Mouse (Mus musculus) liver, embryonic 16.5 days (tissue): ENCODE measurements around the gene Fgd3. TPM values are rescaled to one million over a fixed set of nuclear protein-coding genes. Genes with fewer than 3 reads are reported as not detected.

Experiments
- ATAC-seq: fragments of 200-750 bp; cut with Nextera tagmentation; 2 replicates; pipeline ENCODE4 v1.8.0; 2017; ENCODE audit warnings: low read depth, mild to moderate bottlenecking, moderate number of reproducible peaks, moderate library complexity
- H3K27ac ChIP-seq: fragments of 300-500 bp; sonication (generic); 2 replicates; pipeline ENCODE4 v1.5.1; 2014; ENCODE audit warnings: mild to moderate bottlenecking, low read length
- H3K27me3 ChIP-seq: fragments of 300-500 bp; sonication (generic); 2 replicates; pipeline ENCODE4 v1.6.1; 2014; ENCODE audit warnings: low read depth, low read length, mixed read lengths; ENCODE audit not compliant: control insufficient read depth, insufficient read depth
- H3K36me3 ChIP-seq: fragments of 300-500 bp; sonication (generic); 2 replicates; pipeline ENCODE4 v1.6.1; 2014; ENCODE audit warnings: mild to moderate bottlenecking; ENCODE audit not compliant: control insufficient read depth, insufficient read depth
- H3K4me1 ChIP-seq: fragments of 300-500 bp; sonication (generic); 2 replicates; pipeline ENCODE4 v1.6.1; 2014; ENCODE audit warnings: low read depth, low read length, mixed read lengths; ENCODE audit not compliant: control insufficient read depth
- H3K4me2 ChIP-seq: fragments of 300-500 bp; sonication (generic); 2 replicates; pipeline ENCODE4 v1.6.1; 2014; ENCODE audit warnings: low read depth, low read length, mixed read lengths
- H3K4me3 ChIP-seq: fragments of 300-500 bp; sonication (generic); 2 replicates; pipeline ENCODE4 v1.5.1; 2014; ENCODE audit warnings: low read depth, mild to moderate bottlenecking, low read length
- H3K9ac ChIP-seq: fragments of 300-500 bp; sonication (generic); 2 replicates; pipeline ENCODE4 v1.6.1; 2014; ENCODE audit warnings: low read depth, low read length
- H3K9me3 ChIP-seq: fragments of 300-500 bp; sonication (generic); replicated peaks from 2 replicates; pipeline ENCODE4 v1.6.1; 2016; ENCODE audit warnings: low read length; ENCODE audit not compliant: control insufficient read depth
- WGBS: fragments of 180-500 bp; shearing (Covaris S2); extraction: QIAGEN DNeasy Blood & Tissue Kit; methylation state at CpG from one replicate; pipeline ENCODE4 v1.1.7; 2014; ENCODE audit not compliant: insufficient replicate concordance; 5-methylcytosine and 5-hydroxymethylcytosine counted together
- polyA plus RNA-seq: library from polyadenylated mRNA; unstranded; fragments of >200 nt; fragmentation: Nextera tagmentation; extraction: Ambion mirVana; gene quantifications from 2 replicates; pipeline ENCODE4 v1.2.1, GENCODE M21; 2015

Gene Fgd3
- polyA plus RNA-seq, 1 experiment from 2014 or later: 0.70 TPM

GRCm38 (mm10) chr13:49344567-49344966 lies 24.5 kb upstream of the Fgd3 start:
- 0 out of 2 replicates have a peak, but pooled peaks have one; percentile 1 for ATAC-seq
- Histone ChIP-seq H3K4me3 (no peak overlapping the region), H3K36me3 (no peaks in the 10 kb centered on the region), H3K9me3 (no peaks in the 10 kb centered on the region), H3K27ac (no peak overlapping the region), H3K9ac (peak overlapping the region; percentile 28; the same call in 1 of the 2 replicates), H3K27me3 (no peaks in the 10 kb centered on the region), H3K4me2 (no peak overlapping the region), H3K4me1 (peaks cover 60% of the 10 kb centered on the region)
- WGBS: 44% methylated on average over 8 of the region's 8 CpGs

DNA sequence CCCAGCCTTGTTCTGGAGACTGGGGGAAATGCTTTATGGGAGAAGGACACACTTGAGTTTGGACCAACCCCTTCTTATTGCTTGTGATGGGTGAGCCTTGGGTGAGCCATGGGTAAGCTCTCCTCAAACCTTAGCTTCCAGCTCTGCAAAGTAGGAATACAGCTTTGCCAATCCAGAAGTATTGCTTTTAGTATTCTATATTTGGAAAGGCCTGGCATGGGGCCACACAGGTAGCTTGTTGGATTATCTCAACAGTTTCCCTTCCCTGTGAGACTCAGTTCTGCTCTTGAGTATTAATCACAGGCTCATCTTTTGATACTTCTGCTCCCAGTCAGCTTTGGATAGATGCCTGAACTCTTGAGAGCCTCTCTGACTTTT lies 22.6 kb upstream of the Fgd3 start:
- no peaks in the 10 kb centered on the region for H3K36me3 ChIP-seq
- H3K4me1 ChIP-seq: peaks cover 48% of the 10 kb centered on the region
- no peaks in the 10 kb centered on the region for H3K9me3 ChIP-seq
- H3K4me3 ChIP-seq: peak overlapping the region; percentile 78
- H3K27ac ChIP-seq: no peak overlapping the region
- no peak overlapping the region for H3K9ac ChIP-seq
- no peaks in the 10 kb centered on the region for H3K27me3 ChIP-seq
- H3K4me2 ChIP-seq: peak overlapping the region; percentile 73
- no peak for ATAC-seq

GRCm38 (mm10) chr13:49341831-49342722 lies 22.0 kb upstream of the Fgd3 start:
- no peaks in the 10 kb centered on the region for H3K9me3 ChIP-seq
- H3K27me3 ChIP-seq: no peaks in the 10 kb centered on the region
- no peaks in the 10 kb centered on the region for H3K36me3 ChIP-seq
- peaks cover 48% of the 10 kb centered on the region for H3K4me1 ChIP-seq
- H3K4me2 ChIP-seq: peak overlapping the region; percentile 73
- peak overlapping the region; percentile 85 for H3K9ac ChIP-seq
- H3K27ac ChIP-seq: peak overlapping the region; percentile 56; the same call in 1 of the 2 replicates
- H3K4me3 ChIP-seq: peak overlapping the region; percentile 78
- 10% methylated on average over 25 of the region's 25 CpGs for WGBS
- no peak; the same call in 1 of the 2 replicates for ATAC-seq

GRCm38 (mm10) chr13:49341012-49341830 lies 21.1 kb upstream of the Fgd3 start, which contains the start of gene Bicd2:
Gene Bicd2, plus strand, starts transcription at chr13:49341585.
- Histone ChIP-seq H3K4me3 (peak within 1 kb of the TSS; percentile 78), H3K9me3 (no peaks in the 10 kb centered on the region), H3K27ac (peak within 1 kb of the TSS; percentile 56), H3K9ac (peak within 1 kb of the TSS; percentile 85), H3K4me1 (peaks cover 48% of the 10 kb centered on the region), H3K27me3 (no peaks in the 10 kb centered on the region), H3K36me3 (no peaks in the 10 kb centered on the region), H3K4me2 (peak within 1 kb of the TSS; percentile 79)
- peak; percentile 99 for ATAC-seq
- under 1% methylated on average over 74 of the region's 74 CpGs for WGBS

- H3K36me3 ChIP-seq: no peaks in the 10 kb centered on the region
- no peak overlapping the region for H3K4me2 ChIP-seq
- no peak overlapping the region for H3K4me3 ChIP-seq
- no peak overlapping the region for H3K9ac ChIP-seq
- WGBS: 62% methylated on average over 7 of the region's 7 CpGs
- H3K27me3 ChIP-seq: no peaks in the 10 kb centered on the region
- H3K27ac ChIP-seq: no peak overlapping the region
- no peaks in the 10 kb centered on the region for H3K9me3 ChIP-seq
- no peak for ATAC-seq
- H3K4me1 ChIP-seq: peaks cover 26% of the 10 kb centered on the region
Observed at GRCm38 (mm10) chr13:49338893-49339546, 18.9 kb upstream of the Fgd3 start.

DNA sequence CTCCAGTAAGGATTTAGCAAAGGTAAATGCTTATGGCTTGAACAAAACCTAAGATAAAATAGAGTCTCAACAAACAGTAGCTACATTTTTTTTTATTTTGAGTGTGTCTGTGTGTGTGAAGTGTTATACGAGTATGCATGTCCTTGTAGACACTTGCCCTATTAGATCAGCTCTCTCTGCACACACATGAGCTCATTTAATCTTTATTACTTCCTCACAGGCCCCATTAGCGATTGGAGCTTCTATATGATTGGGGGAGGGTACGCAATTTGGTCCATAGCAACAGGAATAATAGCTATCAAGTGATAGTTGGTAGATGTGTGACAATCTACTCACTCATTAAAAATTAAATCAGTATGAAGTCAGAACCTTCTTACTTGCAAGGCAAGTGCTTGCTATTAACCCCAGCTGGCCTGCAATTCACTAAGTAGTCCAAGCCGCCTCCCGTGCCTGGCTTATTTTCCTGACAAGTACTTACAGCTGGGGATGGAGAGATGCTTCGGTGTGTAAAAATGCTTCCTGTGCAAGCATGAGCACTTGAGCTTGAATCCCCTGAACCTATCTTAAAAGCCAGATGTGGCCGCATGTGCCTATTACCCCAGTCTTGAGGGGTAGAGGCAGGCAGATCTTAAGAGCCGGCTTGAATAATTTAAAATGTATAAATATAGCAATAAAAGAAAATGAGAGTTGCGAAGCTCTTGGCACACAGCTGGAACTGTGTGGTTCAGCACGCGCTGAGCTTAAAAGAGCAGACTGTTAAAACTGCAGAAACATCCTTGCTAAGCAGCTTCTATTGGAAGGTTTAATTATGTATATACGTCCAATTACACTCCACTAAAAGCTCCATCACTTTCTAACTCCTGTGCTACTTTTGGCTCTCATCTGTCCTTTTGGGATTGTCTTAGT lies 15.2 kb upstream of the Fgd3 start:
- Histone ChIP-seq H3K36me3 (no peaks in the 10 kb centered on the region), H3K27me3 (no peaks in the 10 kb centered on the region), H3K9ac (no peak overlapping the region), H3K4me1 (peaks cover under 1% of the 10 kb centered on the region; the same call in 1 of the 2 replicates), H3K27ac (no peak overlapping the region), H3K9me3 (no peaks in the 10 kb centered on the region), H3K4me2 (no peak overlapping the region), H3K4me3 (no peak overlapping the region)
- no peak for ATAC-seq
- WGBS: 79% methylated on average over 12 of the region's 12 CpGs

GRCm38 (mm10) chr13:49333250-49333649 lies 13.1 kb upstream of the Fgd3 start:
- H3K4me3 ChIP-seq: no peak overlapping the region
- WGBS: 38% methylated on average over 2 of the region's 2 CpGs
- no peaks in the 10 kb centered on the region for H3K36me3 ChIP-seq
- peak; percentile 11; the same call in 1 of the 2 replicates for ATAC-seq
- H3K27me3 ChIP-seq: no peaks in the 10 kb centered on the region
- no peak overlapping the region for H3K4me2 ChIP-seq
- H3K9ac ChIP-seq: no peak overlapping the region
- H3K9me3 ChIP-seq: no peaks in the 10 kb centered on the region
- no peak overlapping the region for H3K27ac ChIP-seq
- H3K4me1 ChIP-seq: no peaks in the 10 kb centered on the region; the same call in 1 of the 2 replicates

GRCm38 (mm10) chr13:49328101-49328500 lies 8.0 kb upstream of the Fgd3 start:
- no peak for ATAC-seq
- WGBS: 66% methylated on average over 4 of the region's 4 CpGs
- H3K27me3 ChIP-seq: no peaks in the 10 kb centered on the region
- H3K9ac ChIP-seq: no peak overlapping the region
- no peaks in the 10 kb centered on the region for H3K4me1 ChIP-seq
- H3K36me3 ChIP-seq: no peaks in the 10 kb centered on the region
- H3K4me3 ChIP-seq: no peak overlapping the region
- H3K27ac ChIP-seq: no peak overlapping the region
- no peaks in the 10 kb centered on the region for H3K9me3 ChIP-seq
- H3K4me2 ChIP-seq: no peak overlapping the region
